Mouse (Mus musculus) lung, adult 2 months (tissue): ENCODE data around the gene Thra. TPM values are rescaled to one million over a fixed set of nuclear protein-coding genes. Genes with fewer than 3 reads are reported as not detected.
A peak's percentile ranks its signal among the peaks of the same experiment; 100 is the strongest.
"Not testable (repeated sequence)": the region's sequence is repeated elsewhere in the genome, so short reads cannot be mapped to it uniquely, and the experiment has no call there.

Experiments
- DNase-seq: peaks from one replicate; pipeline ENCODE4 v3.0.0; 2022
- H3K4me1 ChIP-seq: fragments of 200-500 bp; 2 replicates; pipeline ENCODE4 v1.6.1; 2011; ENCODE audit warnings: low read length; ENCODE audit not compliant: control insufficient read depth, insufficient read depth
- H3K4me3 ChIP-seq: fragments of 200-500 bp; replicated peaks from 2 replicates; pipeline ENCODE3; 2011; ENCODE audit warnings: low read depth, mild to moderate bottlenecking, control low read depth, low read length; ENCODE audit errors: extremely low read depth
- CTCF ChIP-seq: fragments of 200-500 bp; IDR thresholded peaks from 2 replicates; pipeline ENCODE4 v1.5.1; 2011; ENCODE audit warnings: mild to moderate bottlenecking, low read length, control low read depth; ENCODE audit not compliant: insufficient read depth
- POLR2A ChIP-seq: fragments of 200-500 bp; IDR thresholded peaks from 2 replicates; pipeline ENCODE4 v1.6.1; 2011; ENCODE audit warnings: low read depth, mild to moderate bottlenecking, control low read depth, low read length, borderline replicate concordance; ENCODE audit errors: extremely low read depth
- WGBS: fragments of 180-500 bp; shearing (Covaris S2); methylation state at CpG from one replicate; pipeline ENCODE4 v1.1.7; 2018; 5-methylcytosine and 5-hydroxymethylcytosine counted together
- polyA plus RNA-seq: library from polyadenylated mRNA; depleted of rRNA; stranded (reverse); fragments of >200 nt; gene quantifications from 2 replicates; pipeline ENCODE4 v1.2.3, GENCODE M21; 2012

Thra gene
- polyA plus RNA-seq, 1 experiment = 142 TPM

- WGBS = 77% methylated on average over 3 of the region's 3 CpGs
- Histone ChIP-seq H3K4me1 (no peaks in the 10 kb centered on the region), H3K4me3 (no peak overlapping the region)
- TF ChIP-seq POLR2A = no peak
- TF ChIP-seq CTCF = no peak
- DNase-seq = no peak
Observed at GRCm38 (mm10) chr11:98734020-98734419, 6.4 kb upstream of the Thra start.

- Histone ChIP-seq H3K4me1 (peaks cover 2% of the 10 kb centered on the region), H3K4me3 (no peak overlapping the region)
- TF ChIP-seq CTCF (no peak), POLR2A (no peak)
- WGBS = 93% methylated on average over 4 of the region's 4 CpGs
- DNase-seq = no peak
Observed at GRCm38 (mm10) chr11:98735111-98735510, 5.3 kb upstream of the Thra start.

- no peak for DNase-seq
- Histone ChIP-seq H3K4me3 (no peak overlapping the region), H3K4me1 (peaks cover 8% of the 10 kb centered on the region)
- TF ChIP-seq POLR2A (no peak), CTCF (no peak)
- WGBS = 77% methylated on average over 1 of the region's 1 CpGs
Observed at GRCm38 (mm10) chr11:98736176-98736575, 4.3 kb upstream of the Thra start.

- H3K4me3 ChIP-seq, H3K4me1 ChIP-seq, DNase-seq: not testable (repeated sequence)
- 81% methylated on average over 2 of the region's 2 CpGs for WGBS
Observed at GRCm38 (mm10) chr11:98737220-98737619, 3.2 kb upstream of the Thra start.

GRCm38 (mm10) chr11:98738428-98738911 is 2.0 kb upstream of the Thra start:
- Histone ChIP-seq H3K4me3 (no peak overlapping the region), H3K4me1 (peaks cover 15% of the 10 kb centered on the region)
- DNase-seq = no peak
- WGBS = 62% methylated on average over 4 of the region's 4 CpGs
- TF ChIP-seq POLR2A (no peak), CTCF (no peak)

- DNase-seq = no peak
- 72% methylated on average over 9 of the region's 9 CpGs for WGBS
Observed at GRCm38 (mm10) chr11:98738925-98739324, 1.5 kb upstream of the Thra start.

GRCm38 (mm10) chr11:98740026-98740392 is 429 bp upstream of the Thra start:
- Histone ChIP-seq H3K4me1 (peaks cover 26% of the 10 kb centered on the region), H3K4me3 (peak overlapping the region; percentile 35)
- TF ChIP-seq CTCF = no peak
- TF ChIP-seq POLR2A = no peak
- no peak for DNase-seq
- 24% methylated on average over 8 of the region's 8 CpGs for WGBS

More at GRCm38 (mm10) chr11:98738925-98739324, 1.5 kb upstream of the Thra start:
- H3K4me3 ChIP-seq = no peak overlapping the region
- peaks cover 20% of the 10 kb centered on the region for H3K4me1 ChIP-seq
- TF ChIP-seq POLR2A = no peak
- no peak for TF ChIP-seq CTCF

- H3K4me1 ChIP-seq = peaks cover 26% of the 10 kb centered on the region
- TF ChIP-seq CTCF = no peak
- TF ChIP-seq POLR2A = no peak
- DNase-seq = no peak
- peak overlapping the region; percentile 80 for H3K4me3 ChIP-seq
- under 1% methylated on average over 17 of the region's 17 CpGs for WGBS
Observed at GRCm38 (mm10) chr11:98741051-98741620, 698 bp downstream of the Thra start.

- DNase-seq = peak; percentile 88
- TF ChIP-seq CTCF (no peak), POLR2A (0 out of 2 replicates have a peak, but pooled peaks have one; percentile 12)
- Histone ChIP-seq H3K4me1 (peaks cover 32% of the 10 kb centered on the region), H3K4me3 (peak overlapping the region; percentile 80)
- 1% methylated on average over 62 of the region's 86 CpGs for WGBS
Observed at GRCm38 (mm10) chr11:98741622-98742396, 1.4 kb downstream of the Thra start.
